Mouse (Mus musculus): ENCODE data around the gene Selenos. TPM values are rescaled to one million over a fixed set of nuclear protein-coding genes. Genes with fewer than 3 reads are reported as not detected.
"Not testable (repeated sequence)": the region's sequence is repeated elsewhere in the genome, so short reads cannot be mapped to it uniquely, and the experiment has no call there.

Selenos gene
- total RNA-seq (2021), result 10 to 100 TPM; 47.4 to 59.4 TPM

DNA sequence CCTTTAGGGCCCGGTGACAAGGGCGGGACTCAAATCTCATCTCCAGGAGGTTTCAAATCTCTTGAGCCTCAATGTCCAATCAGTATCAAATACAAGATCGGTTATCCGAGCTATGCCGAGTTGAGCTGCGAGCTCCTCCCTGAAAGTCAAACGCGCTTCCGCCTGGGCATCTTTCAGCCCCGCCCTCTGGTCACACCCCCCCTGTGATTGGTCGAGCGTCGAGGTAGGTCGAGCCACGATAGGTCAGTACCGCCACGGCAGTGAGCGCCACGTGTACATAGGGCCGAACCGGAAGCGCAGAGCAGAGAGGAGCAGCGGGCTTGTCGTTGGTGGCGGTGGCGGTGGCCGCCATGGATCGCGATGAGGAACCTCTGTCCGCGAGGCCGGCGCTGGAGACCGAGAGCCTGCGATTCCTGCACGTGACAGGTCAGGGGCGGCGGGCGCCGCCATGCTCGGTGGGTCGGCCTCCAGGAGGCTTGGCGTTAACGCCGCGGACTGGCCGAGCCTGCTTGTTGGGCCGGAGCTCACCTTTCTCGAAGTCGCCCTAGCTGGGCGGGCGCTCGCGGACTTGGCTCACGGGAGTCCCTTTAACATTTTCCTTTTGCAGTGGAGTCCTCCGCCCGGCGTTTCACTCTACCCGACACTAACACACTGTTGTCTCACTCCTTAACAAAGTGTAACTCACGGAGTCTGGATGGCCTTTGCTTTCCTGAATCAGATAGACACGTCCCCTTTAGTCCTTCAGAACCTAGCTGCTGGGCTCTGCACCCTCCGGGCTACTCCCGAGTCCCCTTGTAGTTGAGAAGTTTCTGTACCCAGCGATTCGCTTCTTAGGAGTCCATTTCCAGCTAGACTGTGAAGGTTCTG lies at the start of gene Selenos:
Gene Selenos (plus strand): TSS at position 286 of the 867 bp plus-strand sequence.
- intact Hi-C loops (cut with DNase I), result no loop called here
- DNase-seq (ENCODE audit: low spot score in 2 of 2), result peak; percentile 95 to 99

DNA sequence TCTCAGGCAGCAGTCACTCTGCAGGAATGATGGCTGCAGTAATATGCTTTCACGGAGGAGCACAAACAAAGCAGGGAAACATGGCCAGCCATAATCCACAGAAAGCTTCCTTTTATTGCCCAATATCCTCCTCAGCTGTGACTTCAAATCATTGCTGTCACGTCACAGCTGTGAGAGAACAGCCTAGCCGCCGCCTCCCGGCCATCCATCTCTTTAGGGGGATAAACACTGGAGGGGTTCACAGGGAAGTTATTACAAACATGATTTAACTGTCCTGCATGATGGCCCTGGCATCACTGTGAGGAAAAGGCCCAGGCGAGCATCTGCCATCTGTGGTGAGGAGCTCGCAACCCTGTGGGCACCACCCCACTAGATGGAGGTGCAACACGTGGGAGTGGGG lies 42.6 kb upstream of the Selenos start:
- intact Hi-C loops (cut with DNase I), result no loop called here
- DNase-seq (ENCODE audit: low spot score in 2 of 2), result no peak

DNA sequence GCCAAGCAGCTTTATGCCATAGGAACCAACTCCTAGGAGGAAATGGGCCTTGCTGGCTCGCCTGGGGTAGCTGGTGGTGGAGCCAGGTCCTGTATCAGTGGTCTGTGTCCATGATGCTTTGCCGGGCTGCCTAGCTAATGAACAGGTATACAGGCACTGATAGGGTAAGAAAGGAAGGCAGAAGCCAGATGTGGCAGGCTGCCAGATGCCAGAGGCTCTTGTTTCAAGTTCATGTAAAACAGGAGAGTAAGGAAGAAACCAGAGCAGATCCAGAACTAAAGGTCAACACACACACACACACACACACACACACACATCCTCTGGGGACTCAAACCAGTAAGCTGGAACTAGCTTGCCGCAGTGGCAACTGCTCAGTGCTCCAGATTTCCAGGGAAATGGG lies 41.2 kb upstream of the Selenos start:
- intact Hi-C loops (cut with DNase I), result no loop called here
- DNase-seq (ENCODE audit: low spot score in 2 of 2), result no peak

DNA sequence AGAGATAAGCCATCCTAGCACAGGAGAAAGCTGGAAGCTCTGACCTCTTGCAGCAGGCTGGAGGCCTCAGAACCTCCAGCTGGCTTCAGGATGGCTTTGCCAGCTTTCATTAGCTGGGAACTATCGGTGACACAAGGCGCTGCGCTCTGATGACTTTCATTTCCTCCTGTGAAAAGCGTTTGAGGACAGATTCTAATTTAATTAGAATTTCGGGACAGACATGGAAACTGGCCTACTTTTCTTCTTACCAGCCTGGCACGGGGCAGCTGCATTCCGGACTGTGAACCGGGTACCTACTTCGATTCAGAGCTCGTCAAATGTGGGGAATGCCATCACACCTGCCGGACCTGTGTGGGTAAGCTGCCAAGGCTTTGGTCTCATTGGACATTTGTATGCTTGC lies 40.7 kb upstream of the Selenos start:
- no peak for DNase-seq (ENCODE audit: low spot score in 2 of 2)
- intact Hi-C loops (cut with DNase I), result no loop called here

DNA sequence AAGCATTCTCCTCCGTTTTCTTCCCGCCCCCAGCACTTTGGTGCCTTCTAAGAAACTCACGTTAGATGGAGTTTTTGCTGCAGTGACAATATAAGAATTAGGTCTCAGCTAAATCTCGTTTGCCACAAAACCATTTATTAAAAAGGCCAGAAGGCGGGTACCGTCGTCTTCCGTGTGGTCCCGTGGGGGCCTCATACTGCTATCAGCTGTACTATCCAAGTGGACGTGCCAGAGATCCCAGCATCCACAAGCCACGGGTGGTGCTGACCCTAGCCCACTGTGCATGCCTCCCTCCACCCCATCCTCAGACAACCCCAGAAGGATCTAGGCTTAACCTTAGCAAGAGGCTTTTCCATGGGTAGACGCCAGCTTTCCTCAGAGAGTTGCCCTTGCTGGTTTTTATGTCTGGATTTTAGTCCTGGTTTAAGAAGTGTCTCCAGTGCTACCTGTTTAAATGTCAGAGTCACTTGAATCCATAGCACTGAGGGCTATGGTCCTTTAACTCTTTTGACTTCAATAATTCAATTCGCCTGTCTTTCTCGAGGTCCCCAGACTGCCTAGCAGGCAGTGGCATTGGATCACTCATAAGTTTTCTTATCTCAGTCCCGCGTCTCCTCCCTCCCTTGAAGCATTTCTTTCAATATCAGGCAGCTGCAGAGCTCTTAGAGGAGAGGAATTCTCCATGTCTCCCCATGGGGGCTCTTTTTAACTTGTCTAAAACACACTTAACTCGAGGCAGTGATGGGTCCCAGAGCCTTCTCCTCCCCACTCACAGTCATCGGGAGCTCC lies 39.2 kb upstream of the Selenos start:
- no peak for DNase-seq (ENCODE audit: low spot score in 2 of 2)
- intact Hi-C loops (cut with DNase I), result no loop called here

DNA sequence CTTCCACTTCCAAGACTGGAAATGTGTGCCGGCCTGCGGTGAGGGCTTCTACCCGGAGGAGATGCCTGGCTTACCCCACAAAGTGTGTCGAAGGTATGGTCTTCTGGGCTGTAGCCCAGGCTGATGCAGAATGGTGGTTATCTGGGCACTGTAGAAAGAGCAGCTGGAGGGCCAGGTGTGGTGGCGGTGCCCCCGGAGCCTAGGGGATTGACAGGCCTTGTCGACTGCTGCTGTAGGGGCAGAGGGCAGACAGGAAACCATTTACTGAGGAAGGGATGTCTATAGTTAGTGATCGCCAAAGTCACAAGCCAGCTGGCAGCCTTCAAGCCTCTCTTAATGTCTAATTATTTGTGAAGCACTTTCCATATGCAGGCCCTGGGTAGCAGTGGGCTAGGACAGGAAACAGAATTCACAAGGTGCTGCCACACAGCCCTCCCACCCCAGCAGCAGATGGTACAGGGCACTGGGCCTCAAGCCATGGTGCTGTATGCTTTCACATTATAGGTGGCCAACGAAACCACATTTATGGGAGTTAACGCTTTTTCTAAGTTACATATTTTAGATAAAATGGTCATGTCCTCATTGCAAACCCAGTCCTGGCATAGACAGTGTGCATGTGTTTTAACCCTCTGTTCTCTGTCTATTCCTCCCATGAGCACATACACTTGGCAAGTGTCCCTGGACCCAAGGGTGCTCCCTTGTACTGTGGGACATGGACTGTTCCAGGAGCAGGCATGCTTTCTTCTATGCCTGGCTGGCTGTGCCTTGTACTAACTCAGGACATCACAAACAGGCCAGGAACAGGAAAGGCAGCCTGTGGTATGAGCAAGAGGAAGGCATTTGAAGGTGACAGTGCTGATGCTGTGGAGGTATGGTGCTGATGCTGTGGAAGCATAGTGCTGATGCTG lies 35.6 kb upstream of the Selenos start, which contains the start of gene Gm45213:
Gene Gm45213 (plus strand): TSS at position 51 of the 908 bp plus-strand sequence.
- intact Hi-C loops (cut with DNase I), result no loop called here
- no peak for DNase-seq (ENCODE audit: low spot score in 2 of 2)

DNA sequence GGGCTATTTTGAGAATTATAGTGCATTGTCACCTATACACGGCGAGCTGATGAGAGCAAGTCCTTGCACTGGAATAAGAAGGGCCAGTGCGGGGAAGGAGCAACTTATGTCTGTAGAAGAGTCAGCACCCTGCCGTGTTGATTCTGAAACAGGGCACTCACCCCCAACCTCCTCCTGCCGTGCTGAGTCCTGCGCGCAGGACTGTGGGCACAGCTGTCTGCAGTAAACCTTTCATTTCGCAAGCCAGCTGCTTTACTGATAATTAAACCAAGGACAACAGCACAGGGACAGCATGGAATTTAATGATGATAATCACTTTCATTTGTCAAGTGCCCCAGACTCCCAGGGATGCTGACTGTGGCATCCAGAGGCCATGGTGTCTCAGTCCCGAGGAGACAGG lies 34.8 kb upstream of the Selenos start:
- DNase-seq (ENCODE audit: low spot score in 2 of 2), result no peak
- intact Hi-C loops (cut with DNase I), result no loop called here

DNA sequence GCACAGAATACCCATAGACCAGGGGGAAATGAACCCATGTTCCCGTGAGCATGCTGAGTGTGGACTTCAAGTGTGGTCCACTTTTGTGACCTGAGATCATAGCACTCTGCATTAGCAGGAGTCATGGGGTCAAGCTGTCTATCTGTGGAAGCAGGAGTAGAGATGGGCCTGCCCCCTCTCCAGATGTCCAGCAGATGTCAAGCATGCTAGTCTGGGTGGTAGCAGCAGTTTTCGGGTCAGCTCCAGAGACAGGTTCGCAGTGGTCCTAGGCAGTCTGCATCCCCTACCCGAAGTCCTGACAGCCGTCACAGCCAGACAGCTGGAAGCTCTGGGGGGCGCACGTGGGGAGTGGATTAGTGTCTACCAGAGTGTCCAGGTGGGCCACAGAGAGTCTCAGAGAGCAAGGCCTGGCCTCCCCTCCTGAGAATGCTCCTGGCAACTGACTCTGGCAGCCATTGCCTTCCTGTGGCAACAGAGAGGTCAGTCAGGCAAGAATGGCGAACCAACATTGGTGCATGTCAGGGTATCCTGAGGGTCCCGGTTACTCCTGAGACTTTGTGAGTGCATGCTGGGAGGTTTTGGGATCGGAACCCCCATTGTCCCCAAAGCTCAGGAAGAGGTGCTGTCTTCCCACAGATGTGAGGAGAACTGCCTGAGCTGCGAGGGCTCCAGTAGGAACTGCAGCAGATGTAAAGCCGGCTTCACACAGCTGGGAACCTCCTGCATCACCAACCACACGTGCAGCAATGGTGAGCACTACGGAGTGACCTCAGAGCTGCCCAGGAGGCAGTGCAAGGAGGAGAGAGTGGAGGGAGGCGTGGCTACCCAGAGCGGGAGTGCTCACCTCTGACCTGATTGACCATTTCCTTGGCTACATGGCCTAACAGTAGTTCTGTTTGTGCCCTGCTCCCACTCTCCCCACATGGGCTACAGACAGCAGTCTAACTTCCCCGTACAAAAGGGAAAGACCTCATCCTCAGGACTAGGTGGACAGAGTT lies 32.2 kb upstream of the Selenos start:
- no peak for DNase-seq (ENCODE audit: low spot score in 2 of 2)
- intact Hi-C loops (cut with DNase I), result no loop called here

DNA sequence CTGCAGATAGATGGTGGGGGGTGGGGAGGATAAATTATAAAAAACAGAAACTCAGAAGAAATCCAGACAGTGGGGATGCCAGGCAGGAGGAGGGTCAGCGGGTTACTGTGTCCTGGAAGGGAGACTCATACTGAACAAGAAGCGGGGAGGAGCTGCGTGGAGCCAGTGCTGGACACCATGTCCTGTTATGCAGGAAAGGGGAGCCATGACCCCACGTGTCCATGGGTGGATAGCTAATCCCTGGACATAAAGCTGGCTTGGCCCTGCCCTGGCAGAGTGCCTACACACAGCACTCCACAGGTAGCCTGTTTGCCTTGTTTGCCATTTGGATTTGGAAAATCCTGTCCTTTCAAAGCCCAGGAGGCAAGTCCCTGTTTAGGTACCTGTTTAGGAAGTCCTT lies 31.5 kb upstream of the Selenos start:
- DNase-seq (ENCODE audit: low spot score in 2 of 2), result no peak
- intact Hi-C loops (cut with DNase I), result no loop called here

DNA sequence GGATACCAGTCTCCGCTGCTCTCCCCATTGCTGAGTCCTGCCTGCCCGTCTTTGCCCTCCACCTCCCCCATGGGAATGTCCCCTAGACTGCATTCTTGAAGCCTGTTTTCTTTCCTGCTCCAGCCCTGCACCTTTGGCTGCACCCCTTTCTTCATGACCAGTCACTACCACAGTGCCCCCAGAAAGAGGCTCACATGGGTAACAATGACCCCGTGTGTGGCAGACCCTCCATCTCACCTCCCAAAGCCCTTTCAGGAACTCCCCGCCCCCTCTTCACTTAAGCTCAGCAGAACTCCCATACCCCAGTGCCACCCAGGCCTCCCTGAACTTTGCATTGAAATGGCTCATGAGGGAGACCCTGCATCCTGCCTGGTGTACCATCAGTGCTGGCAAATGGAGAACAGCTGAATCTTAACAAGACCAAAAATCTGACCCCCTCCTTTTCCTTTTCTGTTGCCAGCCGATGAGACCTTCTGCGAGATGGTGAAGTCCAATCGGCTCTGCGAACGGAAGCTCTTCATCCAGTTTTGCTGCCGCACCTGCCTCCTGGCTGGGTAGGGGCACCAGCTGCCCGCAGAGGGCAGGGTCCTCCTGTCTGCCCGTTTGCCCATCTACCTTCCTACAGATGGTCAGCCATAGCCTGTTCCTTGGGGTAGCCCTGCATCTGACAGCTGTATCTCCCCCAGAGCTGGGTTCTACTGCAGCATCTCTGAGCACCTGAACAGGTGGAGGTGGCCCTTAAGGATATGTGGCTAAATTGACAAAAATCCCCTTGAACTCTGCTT lies 30.8 kb upstream of the Selenos start:
- DNase-seq (ENCODE audit: low spot score in 2 of 2), result no peak
- intact Hi-C loops (cut with DNase I), result no loop called here

DNA sequence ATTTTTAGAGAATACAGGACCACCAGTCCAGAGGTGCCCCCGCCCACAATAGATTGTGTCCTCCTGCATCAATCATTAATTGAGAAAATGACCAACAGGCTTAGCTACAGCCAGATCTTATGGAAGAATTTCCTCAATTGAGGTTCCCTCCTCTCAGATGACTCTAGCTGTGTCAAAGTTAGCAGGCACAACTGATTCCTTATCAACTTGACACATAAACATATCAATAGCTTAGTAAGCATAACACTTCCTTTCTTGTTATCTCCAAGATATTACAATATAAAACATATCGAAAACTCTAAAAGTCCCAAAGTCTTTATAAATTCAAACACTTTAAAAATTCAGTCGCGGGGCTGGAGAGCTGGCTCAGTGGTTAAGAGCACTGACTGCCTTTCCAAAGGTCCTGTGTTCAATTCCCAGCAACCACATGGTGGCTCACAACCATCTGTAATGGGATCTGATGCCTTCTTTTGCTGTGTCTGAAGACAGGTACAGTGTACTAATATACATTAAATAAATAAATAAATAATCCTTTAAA lies 25.4 kb upstream of the Selenos start:
- no peak for DNase-seq (ENCODE audit: low spot score in 2 of 2)
- intact Hi-C loops (cut with DNase I), result loop anchor here (2.0 kb wide), 1 partner anchor 317 kb away; no protein-coding TSS in a partner anchor

DNA sequence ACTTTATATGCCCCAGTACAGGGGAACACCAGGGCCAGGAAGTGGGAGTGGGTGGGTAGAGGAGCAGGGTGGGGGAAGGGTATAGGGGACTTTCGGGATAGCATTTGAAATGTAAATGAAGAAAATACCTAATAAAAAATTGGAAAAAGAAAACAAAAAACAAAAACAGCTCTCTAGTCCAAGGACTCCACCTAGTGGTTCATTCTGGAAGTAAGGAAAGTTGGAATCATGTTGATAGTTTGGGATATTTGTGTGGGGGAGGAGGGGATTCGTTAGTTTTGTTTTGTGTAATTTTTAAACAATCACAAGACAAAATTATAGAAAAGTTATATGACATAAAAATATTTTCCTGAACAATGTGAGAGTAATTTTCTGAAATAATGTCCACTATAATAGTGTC lies 24.1 kb upstream of the Selenos start:
- intact Hi-C loops (cut with DNase I), result loop anchor here (2.0 kb wide), 1 partner anchor 319 kb away; no protein-coding TSS in a partner anchor
- not testable (repeated sequence) for DNase-seq (ENCODE audit: low spot score in 2 of 2)

DNA sequence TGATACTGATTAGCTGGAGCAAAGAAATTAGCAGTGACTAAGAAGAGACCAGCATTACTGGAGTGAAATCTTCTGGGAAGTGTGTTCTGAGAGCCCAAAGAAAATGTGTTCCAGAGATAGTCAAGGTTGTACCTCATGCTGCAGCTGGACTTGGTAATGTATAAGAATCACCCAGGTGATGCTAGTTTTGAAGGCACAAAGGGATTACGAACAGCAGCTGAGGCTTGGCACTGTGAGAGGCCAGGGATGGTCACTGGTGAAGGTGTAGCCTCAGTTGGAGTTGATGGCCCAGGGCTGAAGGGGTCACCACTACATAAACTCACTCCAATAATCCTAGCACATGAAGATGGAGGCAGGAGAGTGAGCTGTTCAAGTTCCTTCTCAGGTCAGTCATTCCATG lies 20.7 kb upstream of the Selenos start, which contains the start of gene Snrpa1:
Gene Snrpa1 (plus strand): TSS at position 301 of the 400 bp plus-strand sequence.
- intact Hi-C loops (cut with DNase I), result loop anchor here (1.0 kb wide), 1 partner anchor 354 kb away; no protein-coding TSS in a partner anchor
- no peak for DNase-seq (ENCODE audit: low spot score in 2 of 2)

DNA sequence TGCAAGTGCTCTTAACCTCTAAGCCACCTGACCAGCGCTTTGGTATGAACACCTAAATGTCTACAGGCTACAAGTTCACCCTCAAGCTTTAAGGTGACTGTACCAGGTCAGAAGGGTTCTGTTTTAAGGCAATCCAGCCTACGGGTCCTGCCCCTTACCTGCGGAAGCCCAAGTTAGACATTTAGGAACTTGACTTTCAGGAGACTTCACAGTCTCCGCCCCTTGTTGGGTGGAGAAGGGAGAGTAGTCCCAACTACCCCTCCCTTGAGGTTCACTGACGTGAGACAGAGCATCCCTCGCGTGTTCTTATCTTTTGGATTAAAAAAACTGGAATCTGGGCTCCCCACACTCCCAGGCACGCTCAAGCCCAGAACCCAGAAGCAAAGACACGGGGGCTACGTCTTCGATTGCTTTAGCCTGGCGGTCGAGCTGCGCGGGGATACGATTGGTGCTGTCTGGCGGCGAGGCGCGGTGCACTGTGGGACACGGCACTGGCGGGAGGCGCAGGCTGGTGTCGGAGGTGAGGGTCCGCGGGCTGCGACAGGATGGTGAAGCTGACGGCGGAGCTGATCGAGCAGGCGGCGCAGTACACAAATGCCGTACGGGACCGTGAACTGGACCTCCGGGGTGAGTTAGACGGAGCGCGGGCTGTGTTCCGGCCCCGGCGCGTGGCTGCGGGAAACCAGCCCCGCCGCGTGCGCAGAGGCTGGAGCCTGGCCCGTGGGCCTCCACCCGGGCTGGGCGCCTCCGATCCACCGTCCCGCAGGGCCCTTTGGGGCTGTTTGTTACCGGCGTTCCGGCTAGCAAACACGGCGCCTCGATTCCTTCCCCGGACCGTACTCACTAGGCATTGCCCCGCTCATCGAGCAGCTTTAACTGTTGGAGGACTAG lies 19.1 kb upstream of the Selenos start:
- DNase-seq (ENCODE audit: low spot score in 2 of 2), result peak; percentile 90 to 92
- intact Hi-C loops (cut with DNase I), result no loop called here

DNA sequence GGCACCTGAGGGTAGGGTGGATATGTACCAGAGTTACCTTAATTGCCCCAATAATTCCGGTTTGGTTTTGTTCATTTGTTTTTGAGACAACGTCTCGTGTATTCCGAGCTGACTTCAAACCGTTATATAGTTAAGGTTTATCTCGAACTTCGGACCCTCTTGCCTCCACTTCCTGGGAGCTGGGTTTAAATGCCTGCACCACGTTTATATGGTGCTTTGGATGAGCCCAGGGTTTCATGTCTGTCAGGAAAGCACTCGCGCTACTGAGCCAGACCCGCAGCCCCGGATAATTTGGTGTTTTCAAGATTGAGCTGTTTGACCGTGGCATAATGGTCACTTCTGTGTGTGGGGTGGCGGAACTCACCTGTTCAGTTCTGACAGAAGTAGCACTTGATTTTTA lies 18.4 kb upstream of the Selenos start:
- DNase-seq (ENCODE audit: low spot score in 2 of 2), result no peak
- intact Hi-C loops (cut with DNase I), result no loop called here

DNA sequence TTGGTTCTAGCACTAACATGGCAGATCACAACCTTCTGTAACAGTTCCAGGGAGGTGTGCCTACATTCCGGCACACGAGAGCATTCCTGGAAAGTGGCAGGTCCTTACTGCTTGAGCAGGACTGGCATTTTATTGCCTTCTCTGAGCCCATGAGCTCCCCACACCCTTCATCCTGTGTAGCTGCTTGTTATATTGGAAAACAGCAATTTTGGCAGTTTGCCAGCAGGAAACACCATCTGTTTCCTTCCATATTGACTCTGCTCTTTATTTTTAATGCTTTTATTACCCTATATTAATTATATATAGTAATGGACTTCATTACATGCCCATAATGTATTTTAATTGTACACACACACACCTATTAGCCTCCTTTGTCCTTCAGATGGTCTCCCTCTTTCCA lies 3.0 kb upstream of the Selenos start:
- DNase-seq (ENCODE audit: low spot score in 2 of 2), result peak in 1 of 2 experiments; percentile 36
- intact Hi-C loops (cut with DNase I), result no loop called here

Measured in left cerebral cortex, postnatal 25 days (tissue).